Mouse (Mus musculus) embryonic facial prominence, embryonic 13.5 days (tissue): ENCODE data around the gene Il1rn. TPM values are rescaled to one million over a fixed set of nuclear protein-coding genes. Genes with fewer than 3 reads are reported as not detected.

Experiments used
- ATAC-seq: fragments of 200-750 bp; cut with Nextera tagmentation; 2 replicates; pipeline ENCODE4 v1.8.0; 2017; ENCODE audit warnings: low read depth; ENCODE audit not compliant: insufficient number of reproducible peaks, insufficient read depth, low FRiP score, low TSS enrichment
- H3K27ac ChIP-seq: fragments of 300-500 bp; sonication (generic); 2 replicates; pipeline ENCODE4 v1.5.1; 2015; ENCODE audit warnings: moderate library complexity, mild to moderate bottlenecking, inconsistent platforms
- H3K27me3 ChIP-seq: fragments of 300-500 bp; sonication (generic); 2 replicates; pipeline ENCODE4 v1.6.1; 2015; ENCODE audit warnings: mild to moderate bottlenecking, inconsistent platforms
- H3K36me3 ChIP-seq: fragments of 300-500 bp; sonication (generic); 2 replicates; pipeline ENCODE4 v1.6.1; 2015; ENCODE audit warnings: mild to moderate bottlenecking, inconsistent platforms
- H3K4me1 ChIP-seq: fragments of 300-500 bp; sonication (generic); 2 replicates; pipeline ENCODE4 v1.6.1; 2015; ENCODE audit warnings: inconsistent platforms
- H3K4me2 ChIP-seq: fragments of 300-500 bp; sonication (generic); 2 replicates; pipeline ENCODE4 v1.6.1; 2015; ENCODE audit warnings: moderate library complexity, mild to moderate bottlenecking, inconsistent platforms
- H3K4me3 ChIP-seq: fragments of 300-500 bp; sonication (generic); 2 replicates; pipeline ENCODE4 v1.5.1; 2015; ENCODE audit warnings: mild to moderate bottlenecking, inconsistent platforms
- H3K9ac ChIP-seq: fragments of 300-500 bp; sonication (generic); 2 replicates; pipeline ENCODE4 v1.6.1; 2015; ENCODE audit warnings: mild to moderate bottlenecking, inconsistent platforms
- H3K9me3 ChIP-seq: fragments of 300-500 bp; sonication (generic); 2 replicates; pipeline ENCODE4 v1.6.1; 2016; ENCODE audit warnings: inconsistent platforms
- WGBS: fragments of 180-500 bp; shearing (Covaris S2); methylation state at CpG from one replicate; pipeline ENCODE4 v1.1.7; 2015; ENCODE audit warnings: mixed read lengths; 5-methylcytosine and 5-hydroxymethylcytosine counted together
- polyA plus RNA-seq: library from polyadenylated mRNA; unstranded; fragments of >200 nt; fragmentation: Nextera tagmentation; extraction: Ambion mirVana; gene quantifications from 2 replicates; pipeline ENCODE4 v1.2.1, GENCODE M21; 2015

Gene Il1rn
- polyA plus RNA-seq, 1 experiment from 2014 or later = 1.4 TPM

DNA sequence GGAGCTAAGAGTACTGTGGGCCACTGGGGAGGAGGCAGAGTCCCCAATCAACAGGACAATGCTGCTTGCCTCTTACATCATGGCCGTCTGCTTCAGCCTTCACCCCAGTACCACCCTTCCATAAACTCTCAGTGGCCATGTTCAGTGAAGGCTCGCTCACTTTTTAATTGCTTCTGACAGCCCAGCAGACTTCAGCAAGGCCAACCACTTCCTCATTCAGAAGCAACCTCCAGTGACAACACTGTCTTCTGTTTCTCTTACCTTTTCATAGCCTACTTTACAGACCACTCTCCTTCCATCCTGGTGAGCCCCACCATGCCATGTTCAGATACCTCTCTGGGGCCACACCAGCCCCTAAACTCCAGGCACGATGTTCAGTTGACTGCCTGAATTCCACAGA, 47.0 kb downstream of the Il1rn start:
- no peak for ATAC-seq
- Histone ChIP-seq H3K4me1 (no peaks in the 10 kb centered on the region), H3K27ac (no peak overlapping the region), H3K4me3 (no peak overlapping the region), H3K9me3 (no peaks in the 10 kb centered on the region), H3K9ac (no peak overlapping the region), H3K36me3 (no peaks in the 10 kb centered on the region), H3K27me3 (no peaks in the 10 kb centered on the region), H3K4me2 (no peak overlapping the region)
- 77% methylated on average over 3 of the region's 3 CpGs for WGBS

- Histone ChIP-seq H3K4me2 (no peak overlapping the region), H3K9me3 (no peaks in the 10 kb centered on the region), H3K4me3 (no peak overlapping the region), H3K27ac (no peak overlapping the region), H3K9ac (no peak overlapping the region), H3K36me3 (no peaks in the 10 kb centered on the region), H3K27me3 (no peaks in the 10 kb centered on the region), H3K4me1 (no peaks in the 10 kb centered on the region)
- no peak for ATAC-seq
Measured at GRCm38 (mm10) chr2:24384393-24384792, 47.7 kb downstream of the Il1rn start.

GRCm38 (mm10) chr2:24385111-24385961, 48.7 kb downstream of the Il1rn start:
- 76% methylated on average over 14 of the region's 14 CpGs for WGBS
- no peaks in the 10 kb centered on the region for H3K36me3 ChIP-seq
- H3K27me3 ChIP-seq = no peaks in the 10 kb centered on the region
- H3K9me3 ChIP-seq = no peaks in the 10 kb centered on the region
- H3K4me2 ChIP-seq = no peak overlapping the region
- 0 out of 2 replicates have a peak, but pooled peaks have one; percentile 45 for ATAC-seq
- no peaks in the 10 kb centered on the region for H3K4me1 ChIP-seq
- H3K4me3 ChIP-seq = no peak overlapping the region
- no peak overlapping the region for H3K9ac ChIP-seq
- no peak overlapping the region for H3K27ac ChIP-seq

DNA sequence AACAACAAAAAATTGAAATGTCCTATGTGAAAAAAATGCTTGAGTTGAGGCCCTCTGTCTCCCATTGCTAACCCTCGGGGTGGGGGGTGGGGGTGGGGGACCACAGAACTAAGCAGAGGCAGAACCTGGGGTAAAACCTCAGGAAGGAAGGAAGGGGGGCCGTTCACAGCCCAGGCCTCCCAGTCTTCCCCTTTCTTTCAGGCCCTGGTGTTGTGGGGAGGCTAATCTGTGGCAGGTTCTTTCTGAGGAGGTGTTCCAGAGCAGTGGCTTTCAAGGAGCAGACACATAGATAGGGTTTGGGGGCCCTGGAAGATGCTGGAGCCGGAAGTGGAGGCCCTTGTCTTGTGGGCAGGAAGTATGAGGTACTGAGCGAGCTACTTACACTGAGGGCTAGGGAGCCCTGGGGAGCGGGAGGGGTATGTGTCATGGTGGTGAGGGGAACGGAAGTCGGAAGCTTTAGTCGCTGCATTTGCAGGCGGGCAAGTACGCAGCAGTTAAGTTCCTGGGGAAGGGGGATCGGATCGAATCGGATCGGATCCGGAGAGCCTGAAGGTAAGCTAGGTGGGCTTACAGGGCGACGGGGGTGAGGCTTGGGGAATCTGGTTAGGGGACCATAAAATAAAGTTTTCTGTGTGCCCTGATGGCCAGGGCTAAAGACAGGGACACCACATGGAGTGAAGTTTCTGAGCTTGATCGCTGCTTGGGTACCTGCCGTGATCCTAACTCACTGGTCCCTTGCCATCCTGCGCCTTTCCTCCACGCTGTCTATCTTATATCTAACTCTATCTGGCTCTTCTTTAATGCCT, 49.7 kb downstream of the Il1rn start:
- no peak overlapping the region for H3K4me3 ChIP-seq
- no peaks in the 10 kb centered on the region for H3K4me1 ChIP-seq
- no peak overlapping the region for H3K27ac ChIP-seq
- no peaks in the 10 kb centered on the region for H3K9me3 ChIP-seq
- WGBS = 87% methylated on average over 21 of the region's 21 CpGs
- H3K4me2 ChIP-seq = no peak overlapping the region
- ATAC-seq = no peak
- H3K27me3 ChIP-seq = no peaks in the 10 kb centered on the region
- no peaks in the 10 kb centered on the region for H3K36me3 ChIP-seq
- no peak overlapping the region for H3K9ac ChIP-seq

DNA sequence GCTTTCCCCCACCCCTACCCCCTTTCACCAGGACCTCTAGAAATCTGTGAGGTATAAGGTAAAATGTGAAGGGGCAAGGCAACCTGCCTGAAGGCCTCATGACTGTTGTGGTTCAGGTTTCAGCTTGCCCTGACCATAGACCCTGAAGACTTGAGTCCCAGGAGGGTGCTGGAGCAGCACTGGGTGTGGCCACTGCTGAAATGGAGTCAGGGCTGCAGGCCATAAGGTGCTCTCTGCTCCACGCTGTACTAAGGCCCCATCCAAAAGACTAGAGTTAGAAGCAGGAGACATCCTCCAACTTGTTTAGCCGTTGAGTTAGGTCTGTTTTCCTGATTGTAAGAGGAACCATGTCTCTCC, 50.3 kb downstream of the Il1rn start:
- H3K9me3 ChIP-seq = no peaks in the 10 kb centered on the region
- H3K4me2 ChIP-seq = no peak overlapping the region
- H3K27ac ChIP-seq = no peak overlapping the region
- H3K4me3 ChIP-seq = no peak overlapping the region
- H3K9ac ChIP-seq = no peak overlapping the region
- ATAC-seq = no peak
- no peaks in the 10 kb centered on the region for H3K4me1 ChIP-seq
- WGBS = 87% methylated on average over 2 of the region's 2 CpGs
- no peaks in the 10 kb centered on the region for H3K27me3 ChIP-seq
- no peaks in the 10 kb centered on the region for H3K36me3 ChIP-seq

DNA sequence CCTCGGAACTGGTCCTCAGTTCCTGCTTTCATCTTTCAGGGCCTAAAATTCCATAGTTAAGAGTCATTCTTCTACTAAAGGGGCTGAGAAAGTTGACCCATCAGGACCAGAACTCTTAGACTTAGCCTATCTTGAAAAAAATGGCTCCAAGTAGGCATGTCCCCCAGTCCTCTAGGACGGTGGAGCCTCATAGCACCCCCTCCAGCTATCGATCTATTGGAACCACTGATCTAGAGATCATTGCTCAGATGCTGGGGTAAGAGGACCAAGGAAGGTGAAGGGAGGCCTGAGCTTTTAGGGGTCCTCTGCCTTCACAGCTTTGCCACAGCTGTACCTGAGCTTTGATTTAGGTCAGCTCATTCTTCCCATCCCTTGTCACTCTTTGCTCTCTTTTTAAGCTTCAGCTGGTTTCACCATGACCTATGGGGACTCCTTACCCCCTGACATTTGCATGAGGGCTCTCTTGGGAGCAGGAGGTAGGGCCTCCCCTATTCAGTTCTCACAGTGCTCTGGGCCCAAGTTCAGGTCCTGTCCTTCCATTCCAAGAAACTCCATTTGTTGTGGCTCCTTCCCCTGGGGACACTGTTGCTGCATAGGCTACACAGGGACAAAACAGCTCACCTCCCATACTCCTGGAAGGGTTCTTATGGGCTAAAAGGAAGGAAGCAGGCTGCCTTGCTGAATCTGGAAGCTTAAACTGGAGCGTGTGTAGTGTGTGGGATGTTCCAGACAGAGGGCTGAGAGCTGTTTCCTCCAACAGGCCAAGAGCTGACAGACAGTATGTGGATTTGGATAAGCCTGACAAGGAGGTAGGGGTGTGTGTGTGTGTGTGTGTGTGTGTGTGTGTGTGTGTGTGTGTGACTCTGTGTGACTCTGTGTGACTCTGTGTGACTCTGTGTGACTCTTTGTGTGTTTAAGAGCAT, 51.0 kb downstream of the Il1rn start:
- Histone ChIP-seq H3K9ac (no peak overlapping the region), H3K27me3 (no peaks in the 10 kb centered on the region), H3K4me3 (no peak overlapping the region), H3K4me1 (no peaks in the 10 kb centered on the region), H3K9me3 (no peaks in the 10 kb centered on the region), H3K4me2 (no peak overlapping the region), H3K27ac (no peak overlapping the region), H3K36me3 (no peaks in the 10 kb centered on the region)
- no peak for ATAC-seq
- WGBS = 84% methylated on average over 4 of the region's 4 CpGs

GRCm38 (mm10) chr2:24393251-24393650, 56.6 kb downstream of the Il1rn start:
- Histone ChIP-seq H3K9ac (no peak overlapping the region), H3K4me1 (no peaks in the 10 kb centered on the region), H3K9me3 (no peaks in the 10 kb centered on the region), H3K4me2 (no peak overlapping the region), H3K27me3 (no peaks in the 10 kb centered on the region), H3K27ac (no peak overlapping the region), H3K4me3 (no peak overlapping the region), H3K36me3 (no peaks in the 10 kb centered on the region)
- no peak for ATAC-seq
- WGBS = 76% methylated on average over 2 of the region's 2 CpGs

GRCm38 (mm10) chr2:24397115-24397514, 60.5 kb downstream of the Il1rn start:
- ATAC-seq = no peak
- H3K36me3 ChIP-seq = no peaks in the 10 kb centered on the region
- H3K27ac ChIP-seq = no peak overlapping the region
- H3K9me3 ChIP-seq = no peaks in the 10 kb centered on the region
- WGBS = 14% methylated on average over 2 of the region's 2 CpGs
- H3K9ac ChIP-seq = no peak overlapping the region
- H3K4me1 ChIP-seq = no peaks in the 10 kb centered on the region
- H3K4me2 ChIP-seq = no peak overlapping the region
- no peak overlapping the region for H3K4me3 ChIP-seq
- no peaks in the 10 kb centered on the region for H3K27me3 ChIP-seq

DNA sequence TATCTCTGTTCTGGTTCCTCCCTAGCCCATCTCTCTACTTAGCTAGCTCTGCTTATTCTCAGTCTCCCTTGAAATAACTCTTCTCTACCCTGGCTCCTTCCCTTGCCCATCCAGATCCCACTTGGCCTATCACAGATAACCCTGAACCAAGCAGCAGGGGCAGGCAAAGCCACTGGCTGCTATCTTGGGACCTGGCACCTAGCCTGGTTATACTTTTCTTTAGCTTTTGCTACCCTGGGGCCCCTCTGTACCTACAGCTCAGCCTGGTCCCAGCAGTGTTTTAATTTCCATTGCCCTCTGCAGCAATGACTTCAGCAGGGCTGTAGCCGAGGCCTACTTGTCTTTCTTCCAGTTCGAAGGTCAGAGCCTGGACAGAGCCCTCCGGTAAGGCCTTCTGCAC, 64.1 kb downstream of the Il1rn start:
- H3K4me3 ChIP-seq = no peak overlapping the region
- no peak overlapping the region for H3K9ac ChIP-seq
- H3K4me1 ChIP-seq = peaks cover 7% of the 10 kb centered on the region; the same call in 1 of the 2 replicates
- no peaks in the 10 kb centered on the region for H3K9me3 ChIP-seq
- no peak for ATAC-seq
- no peaks in the 10 kb centered on the region for H3K36me3 ChIP-seq
- 87% methylated on average over 3 of the region's 3 CpGs for WGBS
- no peak overlapping the region for H3K27ac ChIP-seq
- H3K4me2 ChIP-seq = no peak overlapping the region
- H3K27me3 ChIP-seq = peaks cover 15% of the 10 kb centered on the region; the same call in 1 of the 2 replicates
